Mouse (Mus musculus) urinary bladder, postnatal 4 days (tissue): ENCODE results near the gene Tnfrsf26.
A peak's percentile ranks its signal among the peaks of the same experiment; 100 is the strongest.
"Not testable (repeated sequence)": the region's sequence is repeated elsewhere in the genome, so short reads cannot be mapped to it uniquely, and the experiment has no call there.

Experiments used
- DNase-seq, 2 experiments: peaks; one replicate each; pipeline ENCODE4 v3.0.0; 2021 to 2022; ENCODE audit warnings: low spot score in 2 of 2

The Tnfrsf26 gene

GRCm38 (mm10) chr7:143628540-143628939 lies at the start of gene Tnfrsf26:
Gene Tnfrsf26 (minus strand): TSS chr7:143628722.
- no peak for DNase-seq

- no peak for DNase-seq
Measured at GRCm38 (mm10) chr7:143666427-143667311, 38.1 kb upstream of the Tnfrsf26 start.

- no peak for DNase-seq
Measured at GRCm38 (mm10) chr7:143663470-143663869, 34.9 kb upstream of the Tnfrsf26 start.

- no peak for DNase-seq
Measured at GRCm38 (mm10) chr7:143660797-143661196, 32.3 kb upstream of the Tnfrsf26 start.

GRCm38 (mm10) chr7:143649769-143650346 lies 21.3 kb upstream of the Tnfrsf26 start:
- DNase-seq, result not testable (repeated sequence)

- peak; percentile 68 to 78 for DNase-seq
Measured at GRCm38 (mm10) chr7:143649034-143649768, 20.7 kb upstream of the Tnfrsf26 start, which contains the start of gene Tnfrsf22. Gene Tnfrsf22 (minus strand): TSS chr7:143649661.

GRCm38 (mm10) chr7:143643949-143644348 lies 15.4 kb upstream of the Tnfrsf26 start:
- DNase-seq, result not testable (repeated sequence)

- no peak for DNase-seq
Measured at GRCm38 (mm10) chr7:143636674-143637073, 8.2 kb upstream of the Tnfrsf26 start.

- DNase-seq, result no peak
Measured at GRCm38 (mm10) chr7:143631503-143631902, 3.0 kb upstream of the Tnfrsf26 start.

- DNase-seq, result no peak
Measured at GRCm38 (mm10) chr7:143629501-143629900, 979 bp upstream of the Tnfrsf26 start.

GRCm38 (mm10) chr7:143627555-143628286 lies 801 bp downstream of the Tnfrsf26 start:
- no peak for DNase-seq

- DNase-seq, result no peak
Measured at GRCm38 (mm10) chr7:143626178-143626577, 2.3 kb downstream of the Tnfrsf26 start.

- no peak for DNase-seq
Measured at GRCm38 (mm10) chr7:143625151-143625550, 3.4 kb downstream of the Tnfrsf26 start.

- no peak for DNase-seq
Measured at GRCm38 (mm10) chr7:143624561-143624960, 4.0 kb downstream of the Tnfrsf26 start.

GRCm38 (mm10) chr7:143620951-143621350 lies 7.6 kb downstream of the Tnfrsf26 start:
- no peak for DNase-seq

- no peak for DNase-seq
Measured at GRCm38 (mm10) chr7:143614404-143615135, 14.0 kb downstream of the Tnfrsf26 start.

GRCm38 (mm10) chr7:143612215-143612614 lies 16.3 kb downstream of the Tnfrsf26 start:
- no peak for DNase-seq

GRCm38 (mm10) chr7:143605321-143605720 lies 23.2 kb downstream of the Tnfrsf26 start:
- no peak for DNase-seq

- no peak for DNase-seq
Measured at GRCm38 (mm10) chr7:143604889-143605288, 23.6 kb downstream of the Tnfrsf26 start.

- no peak for DNase-seq
Measured at GRCm38 (mm10) chr7:143601705-143602104, 26.8 kb downstream of the Tnfrsf26 start.

GRCm38 (mm10) chr7:143600231-143600740 lies 28.2 kb downstream of the Tnfrsf26 start:
- no peak for DNase-seq
